Mouse (Mus musculus) kidney, embryonic 14.5 days (tissue): Measurements from ENCODE around the gene Tdgf1. TPM values are rescaled to one million over a fixed set of nuclear protein-coding genes. Genes with fewer than 3 reads are reported as not detected.

ENCODE experiments used
- ATAC-seq: fragments of 200-750 bp; cut with Nextera tagmentation; 2 replicates; pipeline ENCODE4 v1.8.0; 2017; ENCODE audit warnings: moderate number of reproducible peaks, mild to moderate bottlenecking, moderate TSS enrichment, moderate library complexity; ENCODE audit not compliant: low FRiP score, low TSS enrichment
- H3K27ac ChIP-seq: fragments of 300-500 bp; sonication (generic); 2 replicates; pipeline ENCODE4 v1.5.1; 2014; ENCODE audit warnings: low read depth, mild to moderate bottlenecking, low read length, moderate library complexity, mixed read lengths
- H3K27me3 ChIP-seq: fragments of 300-500 bp; sonication (generic); 2 replicates; pipeline ENCODE4 v1.6.1; 2014; ENCODE audit warnings: mild to moderate bottlenecking, low read length; ENCODE audit not compliant: control insufficient read depth, insufficient read depth
- H3K36me3 ChIP-seq: fragments of 300-500 bp; sonication (generic); 2 replicates; pipeline ENCODE4 v1.6.1; 2014; ENCODE audit warnings: low read length, mixed read lengths; ENCODE audit not compliant: control insufficient read depth, insufficient read depth
- H3K4me1 ChIP-seq: fragments of 300-500 bp; sonication (generic); 2 replicates; pipeline ENCODE4 v1.6.1; 2014; ENCODE audit warnings: low read length, mixed read lengths; ENCODE audit not compliant: control insufficient read depth, insufficient read depth
- H3K4me2 ChIP-seq: fragments of 300-500 bp; sonication (generic); replicated peaks from 2 replicates; pipeline ENCODE4 v1.6.1; 2014; ENCODE audit warnings: low read depth, mild to moderate bottlenecking, low read length
- H3K4me3 ChIP-seq: fragments of 300-500 bp; sonication (generic); 2 replicates; pipeline ENCODE4 v1.5.1; 2014; ENCODE audit warnings: mild to moderate bottlenecking, low read length
- H3K9ac ChIP-seq: fragments of 300-500 bp; sonication (generic); 2 replicates; pipeline ENCODE4 v1.6.1; 2014; ENCODE audit warnings: low read depth, mild to moderate bottlenecking, low read length, moderate library complexity
- H3K9me3 ChIP-seq: fragments of 300-500 bp; sonication (generic); 2 replicates; pipeline ENCODE4 v1.6.1; 2016; ENCODE audit warnings: low read length; ENCODE audit not compliant: control insufficient read depth
- WGBS: fragments of 180-500 bp; shearing (Covaris S2); extraction: QIAGEN DNeasy Blood & Tissue Kit; methylation state at CpG from one replicate; pipeline ENCODE4 v1.1.7; 2014; 5-methylcytosine and 5-hydroxymethylcytosine counted together
- polyA plus RNA-seq: library from polyadenylated mRNA; unstranded; fragments of >200 nt; fragmentation: Nextera tagmentation; extraction: Ambion mirVana; gene quantifications from 2 replicates; pipeline ENCODE4 v1.2.1, GENCODE M21; 2014

Tdgf1 gene
- polyA plus RNA-seq, 1 experiment from 2014 or later: not detected

- Histone ChIP-seq H3K9me3 (no peaks in the 10 kb centered on the region), H3K27me3 (no peaks in the 10 kb centered on the region), H3K4me2 (no peak overlapping the region), H3K4me1 (no peaks in the 10 kb centered on the region), H3K36me3 (no peaks in the 10 kb centered on the region), H3K9ac (no peak overlapping the region), H3K4me3 (no peak overlapping the region), H3K27ac (no peak overlapping the region)
- 79% methylated on average over 12 of the region's 12 CpGs for WGBS
- no peak for ATAC-seq
These were observed 12.0 kb downstream of the Tdgf1 start for GRCm38 (mm10) chr9:110933850-110934437.

GRCm38 (mm10) chr9:110931573-110931972 lies 14.4 kb downstream of the Tdgf1 start:
- ATAC-seq: no peak
- WGBS: 87% methylated on average over 6 of the region's 6 CpGs
- no peak overlapping the region for H3K9ac ChIP-seq

GRCm38 (mm10) chr9:110922759-110923158 lies 23.2 kb downstream of the Tdgf1 start:
- Histone ChIP-seq H3K9me3 (no peaks in the 10 kb centered on the region), H3K36me3 (no peaks in the 10 kb centered on the region), H3K4me3 (no peak overlapping the region), H3K4me2 (no peak overlapping the region), H3K27me3 (no peaks in the 10 kb centered on the region), H3K9ac (no peak overlapping the region), H3K4me1 (no peaks in the 10 kb centered on the region), H3K27ac (no peak overlapping the region)
- ATAC-seq: no peak
- 20% methylated on average over 7 of the region's 7 CpGs for WGBS

More at GRCm38 (mm10) chr9:110931573-110931972, 14.4 kb downstream of the Tdgf1 start:
- Histone ChIP-seq H3K36me3 (no peaks in the 10 kb centered on the region), H3K9me3 (no peaks in the 10 kb centered on the region), H3K4me2 (no peak overlapping the region), H3K27ac (no peak overlapping the region), H3K4me3 (no peak overlapping the region), H3K4me1 (no peaks in the 10 kb centered on the region), H3K27me3 (no peaks in the 10 kb centered on the region)

GRCm38 (mm10) chr9:110920665-110921419 lies 25.1 kb downstream of the Tdgf1 start:
- Histone ChIP-seq H3K4me1 (no peaks in the 10 kb centered on the region), H3K4me3 (no peak overlapping the region), H3K9me3 (no peaks in the 10 kb centered on the region), H3K27me3 (no peaks in the 10 kb centered on the region), H3K4me2 (no peak overlapping the region), H3K36me3 (no peaks in the 10 kb centered on the region), H3K27ac (no peak overlapping the region), H3K9ac (no peak overlapping the region)
- WGBS: 54% methylated on average over 15 of the region's 15 CpGs
- ATAC-seq: no peak

- 85% methylated on average over 7 of the region's 7 CpGs for WGBS
- no peak for ATAC-seq
- no peaks in the 10 kb centered on the region for H3K9me3 ChIP-seq
- no peaks in the 10 kb centered on the region for H3K27me3 ChIP-seq
- no peaks in the 10 kb centered on the region for H3K4me1 ChIP-seq
- H3K36me3 ChIP-seq: no peaks in the 10 kb centered on the region
- no peak within 1 kb of the TSS for H3K9ac ChIP-seq
- no peak within 1 kb of the TSS for H3K4me2 ChIP-seq
- no peak within 1 kb of the TSS for H3K27ac ChIP-seq
- H3K4me3 ChIP-seq: no peak within 1 kb of the TSS
These were observed 29.2 kb downstream of the Tdgf1 start, which contains the start of gene Fam240a for GRCm38 (mm10) chr9:110916786-110917185. Gene Fam240a, minus strand, starts transcription at chr9:110916861.

GRCm38 (mm10) chr9:110915466-110915865 lies 30.5 kb downstream of the Tdgf1 start:
- Histone ChIP-seq H3K27ac (no peak overlapping the region), H3K36me3 (no peaks in the 10 kb centered on the region), H3K4me2 (no peak overlapping the region), H3K27me3 (no peaks in the 10 kb centered on the region), H3K4me1 (no peaks in the 10 kb centered on the region), H3K4me3 (no peak overlapping the region), H3K9ac (no peak overlapping the region), H3K9me3 (no peaks in the 10 kb centered on the region)
- WGBS: 58% methylated on average over 8 of the region's 8 CpGs
- no peak for ATAC-seq

- ATAC-seq: no peak
- Histone ChIP-seq H3K9ac (no peak overlapping the region), H3K27ac (no peak overlapping the region), H3K4me1 (no peaks in the 10 kb centered on the region), H3K36me3 (no peaks in the 10 kb centered on the region), H3K27me3 (no peaks in the 10 kb centered on the region), H3K4me3 (no peak overlapping the region), H3K9me3 (no peaks in the 10 kb centered on the region), H3K4me2 (no peak overlapping the region)
- WGBS: 64% methylated on average over 21 of the region's 21 CpGs
These were observed 31.2 kb downstream of the Tdgf1 start for GRCm38 (mm10) chr9:110914631-110915236.

- WGBS: 79% methylated on average over 6 of the region's 6 CpGs
- Histone ChIP-seq H3K36me3 (no peaks in the 10 kb centered on the region), H3K4me2 (no peak overlapping the region), H3K9ac (no peak overlapping the region), H3K27ac (no peak overlapping the region), H3K9me3 (no peaks in the 10 kb centered on the region), H3K4me1 (no peaks in the 10 kb centered on the region), H3K27me3 (no peaks in the 10 kb centered on the region), H3K4me3 (no peak overlapping the region)
- ATAC-seq: no peak
These were observed 36.5 kb downstream of the Tdgf1 start for GRCm38 (mm10) chr9:110909371-110909967.

- Histone ChIP-seq H3K27ac (no peak overlapping the region), H3K9me3 (no peaks in the 10 kb centered on the region), H3K36me3 (no peaks in the 10 kb centered on the region), H3K4me3 (no peak overlapping the region), H3K4me1 (no peaks in the 10 kb centered on the region), H3K27me3 (no peaks in the 10 kb centered on the region), H3K9ac (no peak overlapping the region), H3K4me2 (no peak overlapping the region)
- ATAC-seq: no peak
- WGBS: 97% methylated on average over 3 of the region's 3 CpGs
These were observed 37.3 kb downstream of the Tdgf1 start for GRCm38 (mm10) chr9:110908631-110909016.
